Mouse (Mus musculus) olfactory bulb, adult 2 months (tissue): Measurements from ENCODE around the gene Slc12a5.

Source experiments
- CTCF ChIP-seq: fragments of 200-500 bp; IDR thresholded peaks from 2 replicates; pipeline ENCODE4 v1.5.1; 2012; ENCODE audit warnings: low read depth, mild to moderate bottlenecking, low read length, moderate library complexity; ENCODE audit not compliant: insufficient read depth
- POLR2A ChIP-seq: fragments of 200-500 bp; IDR thresholded peaks from 2 replicates; pipeline ENCODE4 v1.6.1; 2012; ENCODE audit warnings: mild to moderate bottlenecking, low read depth, low read length, moderate library complexity; ENCODE audit not compliant: insufficient read depth

- TF ChIP-seq POLR2A = no peak
- no peak for TF ChIP-seq CTCF
Measured at GRCm38 (mm10) chr2:164935991-164936390, 24.6 kb upstream of the Slc12a5 start.
